Mouse (Mus musculus) hindbrain, postnatal 0 days (tissue): ENCODE data around the gene Pxylp1. TPM values are rescaled to one million over a fixed set of nuclear protein-coding genes. Genes with fewer than 3 reads are reported as not detected.

Source experiments
- ATAC-seq: fragments of 200-750 bp; cut with Nextera tagmentation; 2 replicates; pipeline ENCODE4 v1.8.0; 2017; ENCODE audit warnings: mild to moderate bottlenecking, moderate TSS enrichment, moderate library complexity
- DNase-seq: peaks from one replicate; pipeline ENCODE4 v3.0.0-alpha.2; 2015; ENCODE audit warnings: low spot score
- H3K27ac ChIP-seq: fragments of 300-500 bp; sonication (generic); 2 replicates; pipeline ENCODE4 v1.5.1; 2014; ENCODE audit warnings: mild to moderate bottlenecking
- H3K27me3 ChIP-seq: fragments of 300-500 bp; sonication (generic); 2 replicates; pipeline ENCODE4 v1.6.1; 2014; ENCODE audit warnings: low read length, mixed read lengths; ENCODE audit not compliant: insufficient read depth
- H3K36me3 ChIP-seq: fragments of 300-500 bp; sonication (generic); 2 replicates; pipeline ENCODE4 v1.6.1; 2014; ENCODE audit warnings: low read length, mixed read lengths; ENCODE audit not compliant: insufficient read depth
- H3K4me1 ChIP-seq: fragments of 300-500 bp; sonication (generic); 2 replicates; pipeline ENCODE4 v1.6.1; 2014; ENCODE audit warnings: antibody characterized with exemption, low read length, mixed read lengths; ENCODE audit not compliant: insufficient read depth
- H3K4me2 ChIP-seq: fragments of 300-500 bp; sonication (generic); 2 replicates; pipeline ENCODE4 v1.6.1; 2014; ENCODE audit warnings: low read depth, mild to moderate bottlenecking, low read length, moderate library complexity, mixed read lengths
- H3K4me3 ChIP-seq: fragments of 300-500 bp; sonication (generic); 2 replicates; pipeline ENCODE4 v1.5.1; 2014; ENCODE audit warnings: low read length
- H3K9ac ChIP-seq: fragments of 300-500 bp; sonication (generic); replicated peaks from 2 replicates; pipeline ENCODE4 v1.6.1; 2014; ENCODE audit warnings: mild to moderate bottlenecking, low read length, moderate library complexity, mixed read lengths
- H3K9me3 ChIP-seq: fragments of 300-500 bp; sonication (generic); 2 replicates; pipeline ENCODE4 v1.6.1; 2016; ENCODE audit warnings: low read length, mixed read lengths
- CTCF ChIP-seq: IDR thresholded peaks from 2 replicates; pipeline ENCODE4 v1.5.1; 2016; ENCODE audit warnings: antibody characterized with exemption, control low read depth, low read depth
- WGBS: fragments of 180-500 bp; shearing (Covaris S2); extraction: QIAGEN DNeasy Blood & Tissue Kit; methylation state at CpG from one replicate; pipeline ENCODE4 v1.1.7; 2014; 5-methylcytosine and 5-hydroxymethylcytosine counted together
- polyA plus RNA-seq: library from polyadenylated mRNA; unstranded; fragments of >200 nt; fragmentation: Nextera tagmentation; extraction: Ambion mirVana; gene quantifications from 2 replicates; pipeline ENCODE4 v1.2.1, GENCODE M21; 2015
- total RNA-seq: library from RNA; depleted of rRNA; stranded (reverse); fragments of >200 nt; gene quantifications from 2 replicates; pipeline ENCODE4 v1.2.3, GENCODE M21; 2014

The Pxylp1 gene
- total and polyA plus RNA-seq, 2 experiments from 2014 or later, result 23.4 to 28.9 TPM

- Histone ChIP-seq H3K4me3 (no peak overlapping the region), H3K27ac (no peak overlapping the region), H3K9ac (no peak overlapping the region), H3K36me3 (no peaks in the 10 kb centered on the region), H3K9me3 (no peaks in the 10 kb centered on the region), H3K27me3 (no peaks in the 10 kb centered on the region), H3K4me2 (no peak overlapping the region), H3K4me1 (no peaks in the 10 kb centered on the region)
- ATAC-seq (no peak), DNase-seq (no peak)
- no peak for TF ChIP-seq CTCF
- 84% methylated on average over 6 of the region's 6 CpGs for WGBS
These were observed 57.0 kb downstream of the Pxylp1 start for GRCm38 (mm10) chr9:96835374-96835921.

- TF ChIP-seq CTCF, result no peak
- H3K4me3 ChIP-seq, result no peak overlapping the region
- H3K36me3 ChIP-seq, result no peaks in the 10 kb centered on the region
- no peak overlapping the region for H3K27ac ChIP-seq
- DNase-seq (no peak), ATAC-seq (no peak)
- WGBS, result 69% methylated on average over 5 of the region's 5 CpGs
- H3K4me1 ChIP-seq, result no peaks in the 10 kb centered on the region
- no peaks in the 10 kb centered on the region for H3K9me3 ChIP-seq
- H3K9ac ChIP-seq, result no peak overlapping the region
- no peaks in the 10 kb centered on the region for H3K27me3 ChIP-seq
- no peak overlapping the region for H3K4me2 ChIP-seq
These were observed 58.9 kb downstream of the Pxylp1 start for GRCm38 (mm10) chr9:96833606-96834005.

GRCm38 (mm10) chr9:96832516-96832915 is 60.0 kb downstream of the Pxylp1 start:
- TF ChIP-seq CTCF, result no peak
- Histone ChIP-seq H3K9ac (no peak overlapping the region), H3K4me2 (no peak overlapping the region), H3K36me3 (no peaks in the 10 kb centered on the region), H3K4me3 (no peak overlapping the region), H3K27me3 (no peaks in the 10 kb centered on the region), H3K4me1 (no peaks in the 10 kb centered on the region; the same call in 1 of the 2 replicates), H3K27ac (peak overlapping the region; percentile 45; the same call in 1 of the 2 replicates), H3K9me3 (no peaks in the 10 kb centered on the region)
- 78% methylated on average over 4 of the region's 4 CpGs for WGBS
- DNase-seq, result no peak
- ATAC-seq, result no peak

GRCm38 (mm10) chr9:96830856-96831359 is 61.6 kb downstream of the Pxylp1 start:
- no peak overlapping the region for H3K9ac ChIP-seq
- no peak for TF ChIP-seq CTCF
- H3K4me1 ChIP-seq, result no peaks in the 10 kb centered on the region; the same call in 1 of the 2 replicates
- no peak overlapping the region for H3K27ac ChIP-seq
- H3K9me3 ChIP-seq, result no peaks in the 10 kb centered on the region
- H3K4me3 ChIP-seq, result no peak overlapping the region
- no peak overlapping the region for H3K4me2 ChIP-seq
- H3K27me3 ChIP-seq, result no peaks in the 10 kb centered on the region
- no peaks in the 10 kb centered on the region for H3K36me3 ChIP-seq
- DNase-seq (no peak), ATAC-seq (no peak)
- 40% methylated on average over 17 of the region's 17 CpGs for WGBS

GRCm38 (mm10) chr9:96829682-96830081 is 62.8 kb downstream of the Pxylp1 start:
- Histone ChIP-seq H3K27me3 (no peaks in the 10 kb centered on the region), H3K36me3 (no peaks in the 10 kb centered on the region), H3K4me1 (no peaks in the 10 kb centered on the region; the same call in 1 of the 2 replicates), H3K9me3 (no peaks in the 10 kb centered on the region), H3K9ac (no peak overlapping the region), H3K4me3 (no peak overlapping the region), H3K4me2 (no peak overlapping the region), H3K27ac (no peak overlapping the region)
- no peak for DNase-seq
- peak; percentile 37; the same call in 1 of the 2 replicates for TF ChIP-seq CTCF
- WGBS, result 84% methylated on average over 3 of the region's 3 CpGs
- ATAC-seq, result no peak

- DNase-seq (no peak), ATAC-seq (no peak)
- WGBS, result 75% methylated on average over 2 of the region's 2 CpGs
These were observed 64.4 kb downstream of the Pxylp1 start for GRCm38 (mm10) chr9:96828071-96828470.

More at GRCm38 (mm10) chr9:96828071-96828470, 64.4 kb downstream of the Pxylp1 start:
- Histone ChIP-seq H3K4me1 (no peaks in the 10 kb centered on the region; the same call in 1 of the 2 replicates), H3K36me3 (no peaks in the 10 kb centered on the region), H3K27me3 (no peaks in the 10 kb centered on the region), H3K9me3 (no peaks in the 10 kb centered on the region), H3K4me2 (no peak overlapping the region), H3K9ac (no peak overlapping the region), H3K27ac (peak overlapping the region; percentile 67), H3K4me3 (no peak overlapping the region)
- no peak for TF ChIP-seq CTCF
